Mouse (Mus musculus) hindbrain, embryonic 11.5 days (tissue): Measurements from ENCODE around the gene Gm6460. TPM values are rescaled to one million over a fixed set of nuclear protein-coding genes. Genes with fewer than 3 reads are reported as not detected.
"Not testable (repeated sequence)": the region's sequence is repeated elsewhere in the genome, so short reads cannot be mapped to it uniquely, and the experiment has no call there.

Experiments used
- ATAC-seq: fragments of 200-750 bp; cut with Nextera tagmentation; 2 replicates; pipeline ENCODE4 v1.8.0; 2017; ENCODE audit warnings: mild to moderate bottlenecking, moderate TSS enrichment, moderate library complexity; ENCODE audit not compliant: low FRiP score
- DNase-seq: peaks from one replicate; pipeline ENCODE4 v3.0.0-alpha.2; 2015; ENCODE audit warnings: low spot score
- H3K27ac ChIP-seq: fragments of 300-500 bp; sonication (generic); 2 replicates; pipeline ENCODE4 v1.5.1; 2014; ENCODE audit warnings: mild to moderate bottlenecking, low read depth, low read length
- H3K27me3 ChIP-seq: fragments of 300-500 bp; sonication (generic); 2 replicates; pipeline ENCODE4 v1.6.1; 2014; ENCODE audit warnings: mild to moderate bottlenecking, low read length, moderate library complexity, mixed read lengths; ENCODE audit not compliant: control insufficient read depth, insufficient read depth
- H3K36me3 ChIP-seq: fragments of 300-500 bp; sonication (generic); 2 replicates; pipeline ENCODE4 v1.6.1; 2014; ENCODE audit warnings: mild to moderate bottlenecking, low read length, moderate library complexity, mixed read lengths; ENCODE audit not compliant: control insufficient read depth, insufficient read depth
- H3K4me1 ChIP-seq: fragments of 300-500 bp; sonication (generic); replicated peaks from 2 replicates; pipeline ENCODE4 v1.6.1; 2014; ENCODE audit warnings: low read length, mixed read lengths; ENCODE audit not compliant: control insufficient read depth, insufficient read depth
- H3K4me2 ChIP-seq: fragments of 300-500 bp; sonication (generic); replicated peaks from 2 replicates; pipeline ENCODE4 v1.6.1; 2014; ENCODE audit warnings: mild to moderate bottlenecking, low read depth, low read length
- H3K4me3 ChIP-seq: fragments of 300-500 bp; sonication (generic); 2 replicates; pipeline ENCODE4 v1.5.1; 2014; ENCODE audit warnings: low read depth, low read length
- H3K9ac ChIP-seq: fragments of 300-500 bp; sonication (generic); 2 replicates; pipeline ENCODE4 v1.6.1; 2014; ENCODE audit warnings: low read depth, low read length
- H3K9me3 ChIP-seq: fragments of 300-500 bp; sonication (generic); 2 replicates; pipeline ENCODE4 v1.6.1; 2016; ENCODE audit warnings: low read length; ENCODE audit not compliant: control insufficient read depth
- WGBS: fragments of 180-500 bp; shearing (Covaris S2); extraction: QIAGEN DNeasy Blood & Tissue Kit; methylation state at CpG from one replicate; pipeline ENCODE4 v1.1.7; 2014; 5-methylcytosine and 5-hydroxymethylcytosine counted together
- polyA plus RNA-seq: library from polyadenylated mRNA; unstranded; fragments of >200 nt; fragmentation: Nextera tagmentation; extraction: Ambion mirVana; gene quantifications from 2 replicates; pipeline ENCODE4 v1.2.1, GENCODE M21; 2014

Gene Gm6460
- polyA plus RNA-seq = not detected in 2 replicates

- not testable (repeated sequence) for H3K9ac ChIP-seq, H3K36me3 ChIP-seq, H3K4me1 ChIP-seq, H3K27ac ChIP-seq, H3K4me3 ChIP-seq, H3K27me3 ChIP-seq, H3K4me2 ChIP-seq, H3K9me3 ChIP-seq, ATAC-seq, DNase-seq
- WGBS = no CpG with 5 or more reads among the region's 3 CpGs
These were observed at the start of gene Gm6460 for GRCm38 (mm10) chr5:11594613-11595012. Gene Gm6460, plus strand, starts transcription at chr5:11594913.

Other genes starting within 250 kb of the Gm6460 start
- gene Gm8897, start 178.5 kb upstream of the Gm6460 start, polyA plus RNA-seq = not detected in 2 replicates
- gene Gm8906, start 92.2 kb upstream of the Gm6460 start, polyA plus RNA-seq = not detected in 2 replicates
- not detected in 2 replicates for gene Gm8922, start 87.0 kb downstream of the Gm6460 start, polyA plus RNA-seq
- gene Gm8926, start 175.6 kb downstream of the Gm6460 start, polyA plus RNA-seq = not detected in 2 replicates